Mouse (Mus musculus) central nervous system, embryonic 18 days (tissue): ENCODE measurements around the gene Ncaph2. TPM values are rescaled to one million over a fixed set of nuclear protein-coding genes. Genes with fewer than 3 reads are reported as not detected.

Source experiments
- polyA plus RNA-seq: library from polyadenylated mRNA; depleted of rRNA; stranded (reverse); fragments of >200 nt; gene quantifications from 2 replicates; pipeline ENCODE4 v1.2.3, GENCODE M21; 2012; rRNA removed

Gene Ncaph2
- 104 and 105 TPM in 2 replicates for polyA plus RNA-seq

GRCm38 (mm10) chr15:89355241-89356187 is at the start of gene Ncaph2, which contains the start of gene Lmf2:
Gene Ncaph2, plus strand, starts transcription at chr15:89355719.
Gene Lmf2, minus strand, starts transcription at chr15:89355659.

GRCm38 (mm10) chr15:89315190-89315731 is 40.3 kb upstream of the Ncaph2 start, which contains the start of gene Sbf1:
Gene Sbf1, minus strand, starts transcription at chr15:89315311.

DNA sequence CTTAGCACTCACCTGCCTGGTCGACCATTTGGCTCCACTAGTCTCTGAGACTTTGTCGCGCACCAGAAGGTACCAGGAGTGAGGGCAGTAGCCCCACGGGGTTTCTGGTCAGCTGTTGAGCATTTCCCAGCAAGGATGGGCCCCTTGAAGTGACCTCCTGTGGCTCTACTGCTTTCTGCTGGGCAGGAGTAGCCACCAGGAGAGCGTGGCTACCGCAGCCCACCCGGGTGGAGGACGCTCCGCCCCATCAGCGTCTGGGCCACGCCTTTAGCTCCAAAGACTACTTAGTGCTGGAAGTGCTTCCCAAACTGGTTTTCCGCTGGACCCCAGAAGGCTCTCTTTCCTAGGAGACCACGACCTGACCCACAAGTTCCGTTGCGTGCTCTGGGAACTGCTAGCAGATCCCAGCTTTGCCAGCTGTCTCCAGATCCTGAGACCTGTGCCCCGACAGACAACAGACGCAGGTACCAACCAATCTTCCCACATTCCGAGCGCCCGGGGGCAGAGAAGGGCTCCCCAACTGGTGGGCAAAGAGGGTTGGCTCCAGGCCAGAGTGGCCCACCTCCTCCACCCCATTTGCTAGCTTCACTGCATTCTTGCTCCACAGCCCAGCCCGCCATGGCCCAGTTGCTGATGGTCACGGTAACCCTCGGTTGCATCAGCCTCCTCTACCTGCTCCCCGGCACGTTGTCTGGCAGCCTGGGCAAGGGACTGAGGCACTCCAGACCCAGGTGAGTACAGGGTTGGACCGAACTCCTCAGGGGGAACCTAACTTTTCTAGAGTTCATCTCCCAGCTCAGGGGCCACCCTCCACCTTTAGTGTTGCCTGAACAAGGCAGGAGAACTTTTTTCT is 32.6 kb upstream of the Ncaph2 start, which contains the start of gene Adm2:
Gene Adm2 (plus strand): TSS at position 51 of the 853 bp plus-strand sequence.

DNA sequence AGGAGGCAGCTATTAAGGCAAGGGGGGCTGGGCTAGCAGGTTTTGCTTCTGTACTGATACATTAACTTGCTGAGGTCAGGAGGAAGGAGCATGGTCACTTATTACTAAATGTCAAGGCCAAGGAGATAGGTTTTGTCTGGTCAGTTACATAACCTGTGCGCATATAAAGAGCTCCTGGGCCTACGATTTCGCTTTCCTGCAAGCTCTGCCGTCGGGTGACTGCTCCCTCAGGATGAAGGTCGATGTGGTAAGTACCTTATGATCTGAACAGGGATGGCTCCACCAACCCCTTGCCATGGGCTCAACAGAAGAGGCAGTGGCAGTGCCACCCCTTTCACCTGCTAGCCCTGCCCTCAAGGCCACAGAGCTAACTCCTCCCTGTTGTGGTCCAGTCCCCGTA is 21.2 kb upstream of the Ncaph2 start, which contains the start of gene Miox:
Gene Miox (plus strand): TSS at position 128 of the 400 bp plus-strand sequence.

DNA sequence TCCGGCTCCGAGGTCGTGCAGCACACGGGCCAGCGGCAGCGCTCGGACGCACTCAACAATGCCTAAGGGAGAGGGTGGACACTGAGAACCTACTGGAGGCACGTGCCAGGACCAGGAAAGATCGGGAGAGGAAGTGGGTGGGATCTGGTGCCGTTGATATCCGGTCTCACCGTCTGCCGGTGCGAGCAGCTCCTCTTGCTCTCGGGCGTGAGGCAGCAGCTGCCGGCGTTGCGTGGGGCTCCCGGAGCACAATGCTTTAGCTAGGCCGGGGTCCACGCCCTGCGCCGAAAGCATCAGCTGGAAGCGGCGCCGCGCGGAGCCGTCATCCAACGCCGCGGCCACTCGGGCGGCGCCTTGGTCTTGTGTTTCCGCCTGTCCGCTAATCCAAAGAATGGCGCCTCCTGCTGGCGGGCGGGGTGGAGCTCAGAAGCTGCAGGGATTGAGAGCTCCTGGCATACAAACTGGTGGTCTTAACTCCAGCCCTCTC is 18.3 kb downstream of the Ncaph2 start, which contains the start of gene Sco2:
Gene Sco2 (minus strand): TSS at position 85 of the 487 bp plus-strand sequence.

GRCm38 (mm10) chr15:89376957-89377356 is 21.4 kb downstream of the Ncaph2 start, which contains the start of gene Tymp:
Gene Tymp, minus strand, starts transcription at chr15:89377039.

DNA sequence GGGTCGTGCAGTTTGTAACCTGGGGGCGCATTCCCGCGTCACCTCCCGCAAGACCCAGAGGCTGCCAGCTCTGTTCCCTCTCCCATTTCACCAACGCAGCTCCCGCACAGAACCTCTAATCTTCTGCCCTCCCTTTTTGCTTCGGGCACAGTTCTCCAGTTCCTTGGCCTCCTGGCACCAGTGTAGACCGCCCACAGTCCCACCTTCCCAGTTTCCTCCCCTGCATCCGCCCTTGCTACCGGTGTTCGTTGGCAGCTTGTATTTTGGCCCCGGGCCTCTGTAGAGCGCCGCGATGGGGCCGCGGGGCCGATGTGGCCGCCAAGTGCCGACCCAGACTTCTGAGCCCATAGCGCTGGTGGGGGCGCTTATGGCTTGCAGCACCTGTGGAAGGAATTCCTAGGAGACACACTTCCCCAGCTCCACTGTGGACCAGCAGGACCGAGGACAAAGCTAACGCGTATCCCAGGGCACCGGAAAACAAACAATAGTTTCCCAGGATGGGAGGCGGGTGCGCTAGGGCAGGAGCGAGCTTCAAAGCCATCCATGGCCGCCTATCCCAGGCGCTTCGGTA is 23.4 kb downstream of the Ncaph2 start, which contains the start of gene Odf3b:
Gene Odf3b (minus strand): TSS at position 452 of the 571 bp plus-strand sequence.

GRCm38 (mm10) chr15:89384617-89385016 is 29.1 kb downstream of the Ncaph2 start, which contains the start of gene Klhdc7b:
Gene Klhdc7b, plus strand, starts transcription at chr15:89384917.

DNA sequence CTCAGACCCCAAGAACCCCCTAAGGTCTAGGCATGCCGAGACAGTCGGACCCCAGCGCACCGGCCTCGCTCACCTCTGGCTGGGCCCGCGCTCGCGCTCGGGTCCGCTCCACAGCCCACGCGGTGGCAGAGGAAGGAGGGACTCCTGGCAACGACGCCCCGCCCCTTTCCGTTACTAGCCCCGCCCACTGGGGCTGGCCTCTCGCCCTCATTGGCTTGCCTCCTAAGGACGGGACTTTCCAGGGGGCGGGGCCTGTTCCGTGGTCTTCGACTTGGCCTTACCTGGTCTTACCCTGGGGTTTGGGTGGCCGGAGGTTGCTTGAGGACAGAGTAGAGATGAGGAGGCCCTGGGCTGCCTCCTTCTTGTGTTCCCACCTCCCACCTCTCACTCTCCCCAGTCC is 54.6 kb downstream of the Ncaph2 start, which contains the start of gene Syce3:
Gene Syce3 (minus strand): TSS at position 386 of the 400 bp plus-strand sequence.

Other genes with a start within 250 kb of the Ncaph2 start
- gene Tubgcp6, start 232.6 kb upstream of the Ncaph2 start, polyA plus RNA-seq: 33.3 and 39.6 TPM in 2 replicates
- gene Hdac10, start 227.0 kb upstream of the Ncaph2 start, polyA plus RNA-seq: 59.9 and 61.6 TPM in 2 replicates
- gene Mapk12, start 215.0 kb upstream of the Ncaph2 start, polyA plus RNA-seq: 9.2 and 9.8 TPM in 2 replicates
- gene Mapk11, start 206.1 kb upstream of the Ncaph2 start, polyA plus RNA-seq: 58.0 and 67.9 TPM in 2 replicates
- 134 and 141 TPM in 2 replicates for gene Plxnb2, start 174.9 kb upstream of the Ncaph2 start, polyA plus RNA-seq
- gene Dennd6b, start 159.2 kb upstream of the Ncaph2 start, polyA plus RNA-seq: 162 TPM in 2 replicates
- gene Ppp6r2, start 144.2 kb upstream of the Ncaph2 start, polyA plus RNA-seq: 132 and 135 TPM in 2 replicates
- 149 and 165 TPM in 2 replicates for gene Sbf1, start 40.4 kb upstream of the Ncaph2 start, polyA plus RNA-seq
- 0.07 TPM in 1 of 2 replicates, not detected in the other for gene Adm2, start 33.0 kb upstream of the Ncaph2 start, polyA plus RNA-seq
- gene Miox, start 21.3 kb upstream of the Ncaph2 start, polyA plus RNA-seq: not detected in 2 replicates
- gene Lmf2, start 60 bp upstream of the Ncaph2 start, polyA plus RNA-seq: 15.9 and 17.0 TPM in 2 replicates
- gene Sco2, start 18.1 kb downstream of the Ncaph2 start, polyA plus RNA-seq: 34.5 and 37.7 TPM in 2 replicates
- gene Tymp, start 21.3 kb downstream of the Ncaph2 start, polyA plus RNA-seq: 3.2 and 3.9 TPM in 2 replicates
- 2.2 and 4.6 TPM in 2 replicates for gene Odf3b, start 23.6 kb downstream of the Ncaph2 start, polyA plus RNA-seq
- 0.03 and 0.04 TPM in 2 replicates for gene Klhdc7b, start 29.2 kb downstream of the Ncaph2 start, polyA plus RNA-seq
- 0.23 and 0.26 TPM in 2 replicates for gene Syce3, start 54.8 kb downstream of the Ncaph2 start, polyA plus RNA-seq
- gene Cpt1b, start 70.1 kb downstream of the Ncaph2 start, polyA plus RNA-seq: 6.2 and 8.1 TPM in 2 replicates
- 3.3 and 3.4 TPM in 2 replicates for gene C730034F03Rik, start 73.9 kb downstream of the Ncaph2 start, polyA plus RNA-seq
- 0.11 and 0.19 TPM in 2 replicates for gene Gm44502, start 74.0 kb downstream of the Ncaph2 start, polyA plus RNA-seq
- gene Chkb, start 74.2 kb downstream of the Ncaph2 start, polyA plus RNA-seq: 87.4 and 92.5 TPM in 2 replicates
- 85.6 and 93.4 TPM in 2 replicates for gene Mapk8ip2, start 98.2 kb downstream of the Ncaph2 start, polyA plus RNA-seq
- 36.4 and 36.7 TPM in 2 replicates for gene Arsa, start 121.7 kb downstream of the Ncaph2 start, polyA plus RNA-seq
- gene Shank3, start 143.9 kb downstream of the Ncaph2 start, polyA plus RNA-seq: 41.7 and 44.4 TPM in 2 replicates
- gene Acr, start 212.6 kb downstream of the Ncaph2 start, polyA plus RNA-seq: 7.3 and 9.3 TPM in 2 replicates
- gene Rabl2, start 236.2 kb downstream of the Ncaph2 start, polyA plus RNA-seq: 114 and 122 TPM in 2 replicates